In genomic region chr11:54774282-54775078, GRCm38 (mm10) we compare ENCODE assay signal across 11 mouse cellular contexts. TPM values are rescaled to one million over a fixed set of nuclear protein-coding genes. Genes with fewer than 3 reads are reported as not detected.
DNase-seq lines count a peak whose midpoint lies in the region; ATAC-seq and TF ChIP-seq lines count a peak whose summit lies in the region.
"Had no signal": no experiment of that assay in that cellular context is flagged by ENCODE, and none has a peak within 500 bp of the region (broad histone marks: within the 10 kb centered on the region; RNA-seq: fewer than 3 reads in every experiment).

No protein-coding gene starts in this region.

- H3K4me2 ChIP-seq in limb, embryonic 12.5 days: no peak overlapping the region
- H3K4me2 ChIP-seq in neural tube, embryonic 15.5 days: no peak overlapping the region
- H3K4me2 ChIP-seq: midbrain, embryonic 12.5 days had no signal

- no peak overlapping the region for H3K9ac ChIP-seq in limb, embryonic 12.5 days (replicated peaks)
- no peak overlapping the region for H3K9ac ChIP-seq in neural tube, embryonic 15.5 days (replicated peaks)
- H3K9ac ChIP-seq: midbrain, embryonic 12.5 days had no signal

- no peak overlapping the region for H3K4me3 ChIP-seq in limb, embryonic 12.5 days (replicated peaks)
- H3K4me3 ChIP-seq in limb, embryonic 10.5 days: no peak overlapping the region
- H3K4me3 ChIP-seq in bone marrow macrophage, adult 2 months (ENCODE audit: insufficient read depth, low read length): no peak overlapping the region
- H3K4me3 ChIP-seq in neural tube, embryonic 15.5 days (replicated peaks): no peak overlapping the region
- H3K4me3 ChIP-seq: midbrain, embryonic 12.5 days had no signal

- no peak for ATAC-seq in limb, embryonic 12.5 days (ENCODE audit: insufficient number of reproducible peaks, insufficient read depth, low FRiP score, low TSS enrichment, low read depth)
- no peak for ATAC-seq in neural tube, embryonic 15.5 days (ENCODE audit: low FRiP score)
- ATAC-seq: forebrain, embryonic 14.5 days had no signal

- H3K36me3 ChIP-seq in limb, embryonic 12.5 days: no peaks in the 10 kb centered on the region
- 0 out of 2 replicates have a peak, but pooled peaks cover 2% of the 10 kb centered on the region for H3K36me3 ChIP-seq in limb, embryonic 10.5 days
- no peaks in the 10 kb centered on the region for H3K36me3 ChIP-seq in neural tube, embryonic 15.5 days
- H3K36me3 ChIP-seq: midbrain, embryonic 12.5 days had no signal

- no peak for TF ChIP-seq CTCF in bone marrow macrophage, adult 2 months (IDR thresholded peaks at IDR 0.05; ENCODE audit: low read depth, low read length)

- H3K27ac ChIP-seq in limb, embryonic 12.5 days: 0 out of 2 replicates have a peak overlapping the region, but pooled peaks have one; percentile 12
- no peak overlapping the region for H3K27ac ChIP-seq in limb, embryonic 10.5 days
- H3K27ac ChIP-seq in bone marrow macrophage, adult 2 months (ENCODE audit: insufficient read depth, low read depth, low read length): peak overlapping the region; percentile 27; the same call in 1 of the 2 replicates
- no peak overlapping the region for H3K27ac ChIP-seq in neural tube, embryonic 15.5 days (replicated peaks)
- H3K27ac ChIP-seq: midbrain, embryonic 12.5 days had no signal

- no peaks in the 10 kb centered on the region for H3K9me3 ChIP-seq in limb, embryonic 12.5 days
- no peaks in the 10 kb centered on the region for H3K9me3 ChIP-seq in limb, embryonic 10.5 days (replicated peaks)
- H3K9me3 ChIP-seq in neural tube, embryonic 15.5 days (replicated peaks): no peaks in the 10 kb centered on the region
- H3K9me3 ChIP-seq: midbrain, embryonic 12.5 days had no signal

- H3K4me1 ChIP-seq in limb, embryonic 12.5 days (replicated peaks): peaks cover 10% of the 10 kb centered on the region
- 0 out of 2 replicates have a peak, but pooled peaks cover under 1% of the 10 kb centered on the region for H3K4me1 ChIP-seq in limb, embryonic 10.5 days
- peaks cover 67% of the 10 kb centered on the region for H3K4me1 ChIP-seq in bone marrow macrophage, adult 2 months (ENCODE audit: control insufficient read depth, insufficient read depth, low read length)
- peaks cover 35% of the 10 kb centered on the region for H3K4me1 ChIP-seq in neural tube, embryonic 15.5 days

- no peak for DNase-seq in limb, embryonic 10.5 days (ENCODE audit: low spot score)
- peak; percentile 10 to 23 for DNase-seq in CD8-positive naive resting alpha-beta T cell, adult 2 months (ENCODE audit: low read depth in 2 of 2, low spot score in 2 of 2)
- DNase-seq in naive thymus-derived CD4-positive, alpha-beta T cell, adult 2 months (ENCODE audit: low read depth): peak; percentile 65
- DNase-seq in ovary, postnatal 36 days (ENCODE audit: low spot score): no peak
- DNase-seq: embryo, embryonic 11 days; right cerebral cortex, postnatal 4 days had no signal

- WGBS in limb, embryonic 12.5 days: 77% methylated on average over 7 of the region's 7 CpGs
- 87% methylated on average over 7 of the region's 7 CpGs for WGBS in limb, embryonic 10.5 days
- WGBS in neural tube, embryonic 15.5 days: 80% methylated on average over 7 of the region's 7 CpGs

- H3K27me3 ChIP-seq in limb, embryonic 12.5 days: no peaks in the 10 kb centered on the region
- H3K27me3 ChIP-seq in limb, embryonic 10.5 days (ENCODE audit: low read depth, poor library complexity, severe bottlenecking): no peaks in the 10 kb centered on the region
- no peaks in the 10 kb centered on the region for H3K27me3 ChIP-seq in neural tube, embryonic 15.5 days (replicated peaks)
- H3K27me3 ChIP-seq: midbrain, embryonic 12.5 days had no signal

- no peak for TF ChIP-seq POLR2A in bone marrow macrophage, adult 2 months (IDR thresholded peaks at IDR 0.05; ENCODE audit: borderline replicate concordance, low read depth, low read length)

RNA-seq across cellular contexts. Expression of gene Cdc42se2, which starts 13.0 kb away (rescaled TPM):
- 118 and 119 TPM in 2 replicates for polyA plus RNA-seq in limb, embryonic 12.5 days (2016; fragmentation: Nextera tagmentation; extraction: Ambion mirVana)
- polyA plus RNA-seq in limb, embryonic 10.5 days (2016; fragmentation: Nextera tagmentation; extraction: Ambion mirVana): 136 and 140 TPM in 2 replicates
- 126 and 128 TPM in 2 replicates for polyA plus RNA-seq in bone marrow macrophage, adult 2 months (2012; ENCODE audit: insufficient read depth, insufficient read length, missing spikeins)
- 120 and 130 TPM in 2 replicates for polyA plus RNA-seq in neural tube, embryonic 15.5 days (2015; fragmentation: Nextera tagmentation; extraction: Ambion mirVana)

Comparison
In these comparisons a context has a peak if more than half of its experiments do, and no peak if none do; other contexts are left out.
1. H3K27ac ChIP-seq: peak in limb, embryonic 12.5 days (single experiment) and bone marrow macrophage, adult 2 months (single experiment); none in limb, embryonic 10.5 days (single experiment) and neural tube, embryonic 15.5 days (single experiment).
2. DNase-seq: peak in CD8-positive naive resting alpha-beta T cell, adult 2 months (2 of 2) and naive thymus-derived CD4-positive, alpha-beta T cell, adult 2 months (single experiment); none in limb, embryonic 10.5 days (single experiment) and ovary, postnatal 36 days (single experiment).